Mouse (Mus musculus) forebrain, embryonic 15.5 days (tissue): Measurements from ENCODE around the gene Smim4. TPM values are rescaled to one million over a fixed set of nuclear protein-coding genes. Genes with fewer than 3 reads are reported as not detected.

Experiments
- ATAC-seq: fragments of 200-750 bp; cut with Nextera tagmentation; replicated peaks from 2 replicates; pipeline ENCODE4 v1.8.0; 2017; ENCODE audit warnings: mild to moderate bottlenecking, moderate TSS enrichment, moderate library complexity
- H3K27ac ChIP-seq: fragments of 300-500 bp; sonication (generic); replicated peaks from 2 replicates; pipeline ENCODE4 v1.5.1; 2015; ENCODE audit warnings: mild to moderate bottlenecking, inconsistent platforms
- H3K27me3 ChIP-seq: fragments of 300-500 bp; sonication (generic); 2 replicates; pipeline ENCODE4 v1.6.1; 2015; ENCODE audit warnings: inconsistent platforms
- H3K36me3 ChIP-seq: fragments of 300-500 bp; sonication (generic); 2 replicates; pipeline ENCODE4 v1.6.1; 2015; ENCODE audit warnings: mild to moderate bottlenecking, inconsistent platforms
- H3K4me1 ChIP-seq: fragments of 300-500 bp; sonication (generic); 2 replicates; pipeline ENCODE4 v1.6.1; 2015; ENCODE audit warnings: inconsistent platforms
- H3K4me2 ChIP-seq: fragments of 300-500 bp; sonication (generic); replicated peaks from 2 replicates; pipeline ENCODE4 v1.6.1; 2015; ENCODE audit warnings: mild to moderate bottlenecking, inconsistent platforms
- H3K4me3 ChIP-seq: fragments of 300-500 bp; sonication (generic); 2 replicates; pipeline ENCODE4 v1.5.1; 2015; ENCODE audit warnings: mild to moderate bottlenecking, inconsistent platforms
- H3K9ac ChIP-seq: fragments of 300-500 bp; sonication (generic); replicated peaks from 2 replicates; pipeline ENCODE4 v1.6.1; 2015; ENCODE audit warnings: mild to moderate bottlenecking, inconsistent platforms
- H3K9me3 ChIP-seq: fragments of 300-500 bp; sonication (generic); 2 replicates; pipeline ENCODE4 v1.6.1; 2016; ENCODE audit warnings: inconsistent platforms
- WGBS: fragments of 180-500 bp; shearing (Covaris S2); methylation state at CpG from one replicate; pipeline ENCODE4 v1.1.7; 2015; ENCODE audit warnings: mixed read lengths; 5-methylcytosine and 5-hydroxymethylcytosine counted together
- polyA plus RNA-seq: library from polyadenylated mRNA; unstranded; fragments of >200 nt; fragmentation: Nextera tagmentation; extraction: Ambion mirVana; gene quantifications from 2 replicates; pipeline ENCODE4 v1.2.1, GENCODE M21; 2015

Smim4 gene
- polyA plus RNA-seq, 1 experiment from 2014 or later: 66.1 TPM

- Histone ChIP-seq H3K4me2 (no peak overlapping the region), H3K27ac (no peak overlapping the region), H3K4me3 (no peak overlapping the region), H3K9me3 (no peaks in the 10 kb centered on the region), H3K36me3 (peaks cover 3% of the 10 kb centered on the region), H3K9ac (no peak overlapping the region), H3K27me3 (no peaks in the 10 kb centered on the region), H3K4me1 (peaks cover 13% of the 10 kb centered on the region; the same call in 1 of the 2 replicates)
- ATAC-seq: no peak
- WGBS: 67% methylated on average over 7 of the region's 7 CpGs
Observed at GRCm38 (mm10) chr14:31165458-31165857, 36.7 kb upstream of the Smim4 start.

GRCm38 (mm10) chr14:31165010-31165409 is 36.3 kb upstream of the Smim4 start:
- H3K27me3 ChIP-seq: no peaks in the 10 kb centered on the region
- WGBS: 56% methylated on average over 2 of the region's 2 CpGs
- no peak for ATAC-seq
- H3K4me1 ChIP-seq: peaks cover 13% of the 10 kb centered on the region; the same call in 1 of the 2 replicates
- H3K4me3 ChIP-seq: no peak overlapping the region
- no peaks in the 10 kb centered on the region for H3K9me3 ChIP-seq
- H3K4me2 ChIP-seq: no peak overlapping the region
- no peaks in the 10 kb centered on the region for H3K36me3 ChIP-seq
- no peak overlapping the region for H3K27ac ChIP-seq
- H3K9ac ChIP-seq: no peak overlapping the region

DNA sequence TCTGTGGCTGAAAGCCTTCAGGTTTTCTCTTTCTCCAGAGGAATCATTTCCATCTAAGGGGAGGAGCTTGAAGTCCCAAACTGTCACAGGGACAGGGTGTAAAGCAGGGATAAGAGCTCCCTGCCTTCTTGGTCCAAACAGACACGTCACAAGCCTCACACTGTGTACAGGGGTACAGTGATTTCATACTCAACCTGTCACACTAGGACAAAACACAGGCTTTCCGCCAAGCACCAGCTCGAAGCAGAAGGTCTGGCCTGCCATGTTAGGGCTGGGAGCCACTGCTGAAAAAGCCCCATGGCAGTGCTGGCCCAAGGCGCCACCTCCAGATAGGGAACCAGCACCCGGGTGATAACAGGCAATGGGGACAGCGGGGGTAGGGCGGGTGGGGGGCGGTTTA is 35.3 kb upstream of the Smim4 start:
- H3K4me3 ChIP-seq: no peak overlapping the region
- no peak overlapping the region for H3K4me2 ChIP-seq
- WGBS: 76% methylated on average over 8 of the region's 8 CpGs
- peaks cover 13% of the 10 kb centered on the region; the same call in 1 of the 2 replicates for H3K4me1 ChIP-seq
- H3K36me3 ChIP-seq: no peaks in the 10 kb centered on the region
- H3K27ac ChIP-seq: no peak overlapping the region
- no peak for ATAC-seq
- H3K27me3 ChIP-seq: no peaks in the 10 kb centered on the region
- H3K9me3 ChIP-seq: no peaks in the 10 kb centered on the region
- H3K9ac ChIP-seq: no peak overlapping the region

DNA sequence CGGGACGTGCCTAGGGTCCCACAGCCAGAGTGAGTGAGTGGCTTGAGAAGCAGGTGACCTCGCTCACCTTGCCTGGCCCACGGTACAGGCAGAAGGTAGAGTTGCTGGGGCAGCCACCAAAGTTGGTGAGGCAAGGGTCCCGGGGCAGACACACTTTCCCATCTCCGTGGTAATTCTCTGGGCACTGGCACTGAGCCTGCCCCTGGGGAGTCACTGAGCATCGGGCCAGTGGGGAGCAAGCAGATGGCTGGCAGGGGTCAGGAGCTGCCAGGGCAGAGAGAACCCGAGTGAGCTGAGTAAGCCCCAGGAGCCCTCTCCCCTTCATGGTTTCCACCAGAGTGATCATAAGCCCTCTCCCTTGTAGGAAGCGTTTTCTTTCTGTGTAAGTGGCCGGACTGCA is 32.9 kb upstream of the Smim4 start:
- no peaks in the 10 kb centered on the region for H3K36me3 ChIP-seq
- no peak overlapping the region for H3K4me3 ChIP-seq
- H3K27ac ChIP-seq: no peak overlapping the region
- no peak for ATAC-seq
- H3K27me3 ChIP-seq: no peaks in the 10 kb centered on the region
- peaks cover 7% of the 10 kb centered on the region; the same call in 1 of the 2 replicates for H3K4me1 ChIP-seq
- no peak overlapping the region for H3K9ac ChIP-seq
- no peak overlapping the region for H3K4me2 ChIP-seq
- WGBS: 69% methylated on average over 10 of the region's 10 CpGs
- H3K9me3 ChIP-seq: no peaks in the 10 kb centered on the region

- no peaks in the 10 kb centered on the region for H3K27me3 ChIP-seq
Observed at GRCm38 (mm10) chr14:31161191-31161590, 32.4 kb upstream of the Smim4 start.

DNA sequence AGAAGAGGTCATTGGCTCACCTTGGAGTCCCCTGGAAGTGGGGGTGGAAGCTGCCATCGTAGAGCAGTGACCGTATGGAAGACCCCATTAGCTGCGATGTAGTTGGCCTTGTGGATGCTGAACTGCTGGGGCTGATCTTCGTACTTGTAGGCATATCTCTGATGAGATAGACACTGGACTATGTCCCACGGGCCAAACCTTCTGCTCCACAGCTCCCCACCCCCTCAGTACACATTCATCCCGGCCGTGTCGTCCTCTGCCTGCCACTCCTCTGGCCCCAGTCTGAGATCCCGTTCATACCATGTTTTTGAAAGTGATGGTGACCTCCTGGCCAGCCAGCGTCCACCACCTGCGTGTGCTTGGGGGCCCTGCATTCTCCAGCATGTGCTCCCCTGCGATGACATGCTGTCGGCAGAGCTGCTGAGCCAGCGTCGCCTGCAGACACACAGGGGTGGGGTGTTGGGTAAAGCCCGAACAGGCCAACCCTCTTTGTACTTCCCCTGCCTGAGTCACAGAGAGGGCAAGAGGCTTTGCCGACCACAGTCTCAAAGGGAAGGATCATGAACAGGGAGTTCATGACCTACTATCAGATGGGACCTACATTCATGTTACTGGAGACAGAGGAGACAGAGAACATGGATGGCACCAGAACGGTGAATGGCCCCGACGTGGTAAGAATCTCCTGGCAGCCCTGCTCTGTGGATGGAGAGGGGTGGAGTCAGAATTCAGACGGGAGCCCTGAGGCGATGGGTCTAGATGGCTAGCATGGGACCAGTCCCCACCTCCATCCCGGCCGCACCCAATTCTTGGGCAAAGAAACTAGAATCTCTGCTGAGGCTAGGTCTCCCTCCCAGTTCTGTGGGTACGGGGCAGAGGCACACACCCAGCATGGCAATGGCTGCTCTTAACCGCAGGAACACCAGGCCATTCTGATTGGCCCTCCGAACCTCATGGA is 31.7 kb upstream of the Smim4 start:
- Histone ChIP-seq H3K4me2 (no peak overlapping the region), H3K27ac (no peak overlapping the region), H3K4me3 (no peak overlapping the region), H3K9me3 (no peaks in the 10 kb centered on the region), H3K9ac (no peak overlapping the region), H3K4me1 (0 out of 2 replicates have a peak, but pooled peaks cover under 1% of the 10 kb centered on the region), H3K27me3 (no peaks in the 10 kb centered on the region), H3K36me3 (no peaks in the 10 kb centered on the region)
- ATAC-seq: no peak
- WGBS: 83% methylated on average over 27 of the region's 27 CpGs

More at GRCm38 (mm10) chr14:31161191-31161590, 32.4 kb upstream of the Smim4 start:
- Histone ChIP-seq H3K4me1 (0 out of 2 replicates have a peak, but pooled peaks cover 3% of the 10 kb centered on the region), H3K9ac (no peak overlapping the region), H3K27ac (no peak overlapping the region), H3K9me3 (no peaks in the 10 kb centered on the region), H3K36me3 (no peaks in the 10 kb centered on the region), H3K4me3 (no peak overlapping the region), H3K4me2 (no peak overlapping the region)
- no peak for ATAC-seq
- WGBS: 91% methylated on average over 7 of the region's 7 CpGs

DNA sequence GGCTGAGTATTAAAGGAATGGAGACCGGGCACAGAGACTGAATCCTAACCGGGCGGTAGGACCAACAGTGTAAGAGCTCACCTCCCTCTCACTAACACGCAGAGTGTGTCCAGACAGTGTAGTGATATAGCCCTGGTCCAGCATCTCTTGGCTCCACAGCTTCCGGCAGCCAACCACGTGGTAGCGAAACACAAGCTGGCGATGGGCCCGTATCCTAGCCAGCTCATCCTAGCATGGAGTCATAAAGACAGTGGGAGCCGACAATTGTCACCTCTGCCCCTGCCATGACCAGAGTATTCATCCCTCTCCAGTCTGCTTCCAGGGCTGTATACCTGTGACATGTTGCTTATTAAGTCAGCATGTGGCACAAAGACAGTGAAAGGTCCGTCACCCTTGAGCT is 16.9 kb upstream of the Smim4 start:
- H3K36me3 ChIP-seq: no peaks in the 10 kb centered on the region
- H3K9me3 ChIP-seq: no peaks in the 10 kb centered on the region
- ATAC-seq: no peak
- H3K27ac ChIP-seq: no peak overlapping the region
- H3K9ac ChIP-seq: no peak overlapping the region
- no peaks in the 10 kb centered on the region for H3K27me3 ChIP-seq
- H3K4me1 ChIP-seq: no peaks in the 10 kb centered on the region
- 93% methylated on average over 11 of the region's 11 CpGs for WGBS
- H3K4me2 ChIP-seq: no peak overlapping the region
- no peak overlapping the region for H3K4me3 ChIP-seq

DNA sequence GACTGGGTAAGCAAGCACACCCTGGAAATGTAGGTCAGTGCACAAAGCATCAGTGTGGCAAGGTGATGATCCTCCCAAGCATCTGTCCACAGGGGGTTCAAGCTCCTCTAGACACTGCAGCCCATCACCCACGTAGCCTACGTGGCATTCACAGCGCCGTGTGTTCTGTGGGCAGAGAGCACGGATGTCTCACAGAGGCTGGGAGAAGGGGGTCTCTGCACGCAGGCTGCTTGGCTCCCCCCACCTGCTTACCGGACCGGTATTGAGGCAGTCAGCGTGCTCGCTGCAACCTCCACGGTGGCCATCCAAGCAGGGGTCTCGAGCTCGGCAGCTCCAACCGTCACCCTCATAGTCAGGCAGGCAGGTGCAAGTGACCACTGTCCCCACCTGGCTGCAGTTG is 12.3 kb upstream of the Smim4 start:
- Histone ChIP-seq H3K4me3 (no peak overlapping the region), H3K9ac (no peak overlapping the region), H3K27ac (no peak overlapping the region), H3K36me3 (peaks cover 18% of the 10 kb centered on the region), H3K4me1 (peaks cover 3% of the 10 kb centered on the region; the same call in 1 of the 2 replicates), H3K4me2 (no peak overlapping the region), H3K9me3 (no peaks in the 10 kb centered on the region), H3K27me3 (no peaks in the 10 kb centered on the region)
- 95% methylated on average over 14 of the region's 14 CpGs for WGBS
- ATAC-seq: no peak

DNA sequence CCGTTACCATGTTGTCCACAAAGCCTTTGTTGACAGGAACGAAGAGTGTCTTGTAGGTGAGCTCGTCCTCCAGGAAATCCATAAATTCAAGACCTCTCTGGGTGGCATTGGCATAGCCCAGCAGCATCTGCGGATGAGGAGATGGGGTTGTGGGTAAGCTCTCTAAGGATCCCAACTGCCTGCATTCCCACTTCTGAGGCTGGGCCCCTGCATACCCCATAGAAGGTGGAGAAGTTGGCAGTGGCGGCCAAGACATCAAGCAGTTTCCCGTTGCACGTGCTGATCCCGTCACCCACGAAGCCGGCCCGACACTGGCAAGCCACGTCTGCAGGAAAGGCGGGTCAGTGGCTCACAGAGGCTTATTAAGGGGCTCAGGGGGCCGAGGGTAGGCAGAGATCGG is 11.4 kb upstream of the Smim4 start:
- Histone ChIP-seq H3K4me1 (peaks cover 5% of the 10 kb centered on the region; the same call in 1 of the 2 replicates), H3K36me3 (peaks cover 25% of the 10 kb centered on the region), H3K27ac (no peak overlapping the region), H3K9me3 (no peaks in the 10 kb centered on the region), H3K9ac (no peak overlapping the region), H3K27me3 (no peaks in the 10 kb centered on the region), H3K4me2 (no peak overlapping the region), H3K4me3 (no peak overlapping the region)
- no peak for ATAC-seq
- WGBS: 92% methylated on average over 15 of the region's 15 CpGs

- H3K4me3 ChIP-seq: no peak overlapping the region
- H3K4me2 ChIP-seq: no peak overlapping the region
- H3K4me1 ChIP-seq: peaks cover 9% of the 10 kb centered on the region
- WGBS: 90% methylated on average over 12 of the region's 12 CpGs
- peaks cover 25% of the 10 kb centered on the region for H3K36me3 ChIP-seq
- H3K27ac ChIP-seq: no peak overlapping the region
- H3K9ac ChIP-seq: no peak overlapping the region
- H3K27me3 ChIP-seq: no peaks in the 10 kb centered on the region
- ATAC-seq: no peak
- H3K9me3 ChIP-seq: no peaks in the 10 kb centered on the region
Observed at GRCm38 (mm10) chr14:31139666-31140065, 10.9 kb upstream of the Smim4 start.

GRCm38 (mm10) chr14:31138897-31139429 is 10.2 kb upstream of the Smim4 start:
- no peak for ATAC-seq
- H3K4me1 ChIP-seq: peaks cover 16% of the 10 kb centered on the region
- no peaks in the 10 kb centered on the region for H3K27me3 ChIP-seq
- WGBS: 94% methylated on average over 9 of the region's 9 CpGs
- H3K9ac ChIP-seq: no peak overlapping the region
- no peaks in the 10 kb centered on the region for H3K9me3 ChIP-seq
- no peak overlapping the region for H3K4me3 ChIP-seq
- no peak overlapping the region for H3K27ac ChIP-seq
- no peak overlapping the region for H3K4me2 ChIP-seq
- H3K36me3 ChIP-seq: peaks cover 25% of the 10 kb centered on the region

GRCm38 (mm10) chr14:31138219-31138896 is 9.6 kb upstream of the Smim4 start:
- ATAC-seq: no peak
- H3K4me1 ChIP-seq: peaks cover 22% of the 10 kb centered on the region
- H3K9me3 ChIP-seq: no peaks in the 10 kb centered on the region
- H3K27me3 ChIP-seq: no peaks in the 10 kb centered on the region
- H3K27ac ChIP-seq: no peak overlapping the region
- no peak overlapping the region for H3K4me3 ChIP-seq
- H3K4me2 ChIP-seq: no peak overlapping the region
- 86% methylated on average over 29 of the region's 35 CpGs for WGBS
- no peak overlapping the region for H3K9ac ChIP-seq
- H3K36me3 ChIP-seq: peaks cover 25% of the 10 kb centered on the region
